Mouse (Mus musculus) lung, postnatal 14 days (tissue): ENCODE data around the gene Dis3.

Experiments used
- DNase-seq: peaks from one replicate; pipeline ENCODE4 v3.0.0; 2021

Dis3 gene

DNA sequence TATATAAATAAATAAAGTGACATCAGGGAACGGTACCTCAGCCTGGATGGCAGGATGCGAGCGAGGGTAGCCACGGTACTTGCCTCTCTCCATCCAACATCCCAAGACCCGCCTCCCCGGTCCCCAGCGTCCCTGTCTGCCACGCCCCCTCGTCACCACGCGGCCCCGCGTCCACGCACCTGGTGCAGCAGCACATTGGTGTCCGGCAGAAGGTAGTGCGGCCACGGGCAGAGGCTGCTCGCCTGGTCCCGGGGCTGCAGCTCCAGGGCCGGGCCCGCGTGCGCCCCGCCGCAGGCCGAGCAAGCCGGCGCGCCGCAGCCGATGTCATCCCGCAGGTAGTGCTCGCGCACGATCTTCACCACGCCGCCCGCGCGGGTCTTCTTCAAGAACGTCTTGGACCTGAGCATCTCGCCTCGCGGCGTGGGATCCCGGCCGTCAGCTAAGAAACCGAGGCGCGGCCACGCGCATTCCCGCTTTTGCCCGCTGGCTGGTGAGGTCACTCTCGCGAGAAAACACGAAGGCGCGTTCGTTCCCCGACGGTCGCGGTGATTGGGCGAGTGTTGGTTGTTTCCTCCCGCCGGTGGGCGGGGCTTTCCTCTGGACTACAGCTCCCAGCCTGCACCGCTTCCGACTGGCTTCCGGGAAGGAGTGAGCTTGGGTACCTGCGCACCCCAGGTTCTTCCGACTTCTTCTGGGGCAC is at the start of gene Dis3, which contains the start of gene Pibf1:
Dis3 (minus strand) TSS at position 504 of the 700 bp plus-strand sequence.
Pibf1 (plus strand) TSS at position 158 of the 700 bp plus-strand sequence.
- peak; percentile 99 for DNase-seq

DNA sequence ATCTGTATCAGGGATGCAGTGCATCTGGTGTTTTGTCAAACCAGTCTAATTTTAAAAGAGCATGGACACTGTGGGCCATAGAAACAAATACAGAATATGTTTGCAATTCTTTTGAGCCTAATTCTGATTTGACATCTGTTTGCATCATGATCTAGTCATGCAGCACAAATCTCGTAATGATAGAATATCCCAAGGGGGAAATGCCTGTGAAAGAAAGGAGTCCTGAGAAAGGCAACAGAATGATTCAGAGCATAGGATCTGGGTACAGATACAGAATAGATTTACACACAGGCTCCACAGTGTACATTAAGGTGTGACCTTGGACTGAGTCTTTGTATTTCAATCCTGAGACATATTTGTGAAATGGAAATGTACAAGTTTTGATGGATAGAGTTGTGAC is 47.3 kb upstream of the Dis3 start:
- no peak for DNase-seq

DNA sequence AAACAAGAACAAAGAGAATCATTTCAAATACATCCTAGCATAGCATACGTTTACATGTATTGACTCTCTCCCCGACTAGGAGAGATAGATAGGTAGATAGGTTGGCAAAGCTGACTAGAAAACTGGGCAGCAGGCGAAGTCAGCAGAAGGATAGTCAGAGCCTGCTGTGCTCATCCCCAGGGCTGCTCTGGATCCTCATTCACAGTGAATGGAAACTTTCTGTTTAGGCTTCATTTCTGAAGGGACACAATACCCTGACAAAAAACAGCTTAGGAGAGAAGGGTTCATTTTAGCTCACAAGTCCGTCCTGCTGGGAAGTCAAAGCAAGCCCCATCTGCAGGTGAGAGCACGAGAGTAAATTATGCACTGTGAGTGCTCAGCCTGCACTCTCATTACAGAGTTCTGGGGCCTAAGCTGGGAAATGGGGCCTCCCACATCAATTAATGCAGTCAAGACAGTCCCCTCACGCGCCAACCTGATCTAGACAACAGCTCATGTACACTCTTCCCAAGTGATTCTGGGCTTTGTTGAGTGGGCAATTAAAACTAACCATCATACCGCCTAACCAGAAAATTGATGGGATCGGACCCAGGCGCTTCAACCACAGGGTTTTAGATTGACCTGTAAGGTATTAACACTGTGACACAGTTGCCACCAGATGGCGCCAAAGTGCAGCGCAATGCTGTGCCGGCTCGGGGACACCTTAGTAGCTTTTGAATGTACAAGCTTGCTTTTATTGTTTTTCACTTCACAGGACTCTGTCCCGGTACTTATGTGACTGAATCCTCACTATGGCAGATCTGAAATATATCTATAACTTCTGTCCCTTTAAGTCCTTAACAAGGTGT is 42.4 kb upstream of the Dis3 start:
- peak; percentile 91 for DNase-seq

DNA sequence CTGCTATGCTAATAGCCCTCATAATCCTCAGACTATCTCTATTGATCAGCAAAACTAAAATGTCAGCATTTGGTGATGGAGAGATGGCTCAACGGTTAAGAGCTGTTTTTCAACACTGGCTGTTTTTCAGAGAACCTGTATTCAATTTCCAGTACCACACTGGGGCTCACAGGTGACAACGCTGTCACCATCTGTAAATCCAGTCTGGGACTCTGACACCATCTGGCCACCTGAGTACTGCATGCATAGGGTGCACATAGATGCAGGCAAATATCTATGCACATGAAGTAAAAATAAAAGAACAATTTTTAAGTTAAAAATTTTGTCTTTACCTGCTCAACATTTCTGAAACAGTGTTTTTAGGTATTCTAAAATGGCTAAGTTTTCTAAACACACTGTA is 40.5 kb upstream of the Dis3 start:
- DNase-seq = no peak

DNA sequence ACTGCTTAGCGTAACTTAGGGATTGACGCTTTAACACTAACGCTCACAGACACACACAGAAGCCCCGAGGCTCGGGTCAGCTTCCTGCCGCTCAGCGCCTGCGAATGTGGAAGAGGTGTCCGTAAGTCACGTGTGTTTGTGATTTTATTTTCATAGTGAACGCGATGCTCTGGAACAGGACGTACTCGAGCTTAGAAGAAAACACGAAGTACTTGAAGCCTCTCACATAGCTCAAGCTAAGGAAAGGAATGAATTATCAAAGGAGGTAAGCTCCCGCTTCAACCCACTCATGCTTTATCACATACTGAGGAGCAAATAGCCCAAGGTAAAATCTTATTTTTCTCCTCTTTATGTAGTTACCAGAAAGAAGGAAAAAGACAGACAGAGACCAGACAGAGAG is 36.7 kb upstream of the Dis3 start:
- no peak for DNase-seq

DNA sequence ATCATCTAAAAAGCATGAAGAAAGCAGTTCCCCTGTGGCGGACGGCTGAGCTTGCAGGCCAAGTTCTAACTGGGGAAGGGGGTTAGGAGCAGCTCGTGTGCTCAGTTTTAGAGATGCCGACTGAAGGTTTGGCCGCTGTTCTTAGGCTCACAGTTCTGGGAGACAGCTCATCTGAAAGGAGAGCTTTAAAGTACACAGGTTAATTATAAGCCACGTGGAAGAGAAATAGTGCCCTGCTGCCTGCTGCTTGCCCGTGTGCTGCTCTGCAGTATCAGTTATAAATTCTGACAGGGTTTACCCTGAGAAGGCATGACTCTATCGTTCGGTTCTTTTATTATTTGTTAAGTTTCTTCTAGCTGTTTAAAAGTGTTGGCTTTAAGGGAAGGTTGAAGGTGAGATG is 36.2 kb upstream of the Dis3 start:
- no peak for DNase-seq

DNA sequence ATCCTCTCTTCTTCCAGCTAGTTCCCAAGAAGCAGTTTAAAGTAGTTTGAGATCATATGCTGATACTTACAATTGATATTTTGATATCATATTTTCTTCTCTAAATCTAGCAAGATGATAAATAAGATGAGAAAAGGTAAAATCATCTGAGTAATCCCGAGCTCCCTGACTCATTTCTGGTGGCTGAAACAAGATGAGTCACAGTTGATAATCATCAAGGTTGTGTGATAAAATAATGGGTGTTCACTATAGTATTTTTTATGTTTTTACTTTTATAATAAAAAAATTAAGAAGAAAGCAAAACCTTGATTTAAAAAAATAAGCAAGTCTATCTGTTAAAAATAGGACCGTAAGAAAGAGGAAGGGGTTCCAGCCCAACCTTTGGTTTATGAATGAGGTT is 34.5 kb upstream of the Dis3 start:
- DNase-seq = no peak

DNA sequence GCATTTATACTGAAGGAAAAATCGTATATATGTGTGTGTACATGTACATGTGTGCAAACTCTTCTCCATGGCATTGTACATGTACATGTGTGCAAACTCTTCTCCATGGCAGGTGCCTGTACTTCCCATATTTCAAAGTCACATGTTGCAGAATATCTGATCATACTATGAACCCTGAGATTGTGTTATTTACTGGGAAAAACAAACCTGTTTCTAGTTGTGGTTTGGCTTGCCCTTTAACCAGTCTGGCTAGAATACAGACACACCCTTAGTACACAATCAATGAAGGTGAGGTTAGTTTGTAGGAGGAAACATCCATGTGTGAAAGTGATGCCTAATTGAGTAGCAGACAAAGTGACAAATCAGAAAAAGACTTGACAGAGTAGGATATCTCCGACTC is 29.5 kb upstream of the Dis3 start:
- no peak for DNase-seq

DNA sequence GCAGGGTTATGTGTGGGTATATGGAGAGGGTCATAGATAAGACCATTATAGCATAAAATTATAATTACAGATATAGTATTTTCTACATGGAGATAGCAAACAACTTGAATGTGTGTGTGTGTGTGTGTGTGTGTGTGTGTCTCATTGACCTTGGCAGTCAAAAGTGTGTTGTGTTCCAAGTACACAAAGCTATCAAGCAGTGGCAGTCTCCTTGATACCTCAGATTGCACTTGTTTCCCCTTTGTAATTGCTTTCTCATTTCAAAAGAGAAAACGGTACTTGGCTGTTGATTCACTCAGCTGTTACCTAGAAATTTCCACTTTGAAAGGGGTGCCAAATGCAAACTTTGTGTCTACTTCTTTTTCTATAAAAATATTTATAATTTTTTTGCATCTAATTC is 27.9 kb upstream of the Dis3 start:
- no peak for DNase-seq

DNA sequence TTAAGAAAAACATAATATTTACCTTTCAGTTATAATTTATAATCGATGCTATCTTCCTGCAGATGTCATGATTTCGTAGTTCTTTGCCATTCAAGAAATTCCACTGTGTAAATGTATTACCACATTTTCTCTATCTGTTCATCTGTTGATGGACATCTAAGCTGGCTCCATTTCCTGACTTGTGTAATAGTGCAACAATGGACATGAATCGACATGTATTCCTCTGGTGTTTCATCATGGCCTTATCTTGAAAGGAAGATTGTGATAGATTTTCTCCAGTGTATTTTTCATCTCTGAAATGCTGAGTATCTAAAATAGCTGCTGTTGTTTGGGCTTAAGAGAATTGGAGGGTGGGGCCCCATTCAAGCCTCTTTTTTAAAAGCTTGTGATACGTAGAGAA is 27.1 kb upstream of the Dis3 start:
- DNase-seq = no peak

DNA sequence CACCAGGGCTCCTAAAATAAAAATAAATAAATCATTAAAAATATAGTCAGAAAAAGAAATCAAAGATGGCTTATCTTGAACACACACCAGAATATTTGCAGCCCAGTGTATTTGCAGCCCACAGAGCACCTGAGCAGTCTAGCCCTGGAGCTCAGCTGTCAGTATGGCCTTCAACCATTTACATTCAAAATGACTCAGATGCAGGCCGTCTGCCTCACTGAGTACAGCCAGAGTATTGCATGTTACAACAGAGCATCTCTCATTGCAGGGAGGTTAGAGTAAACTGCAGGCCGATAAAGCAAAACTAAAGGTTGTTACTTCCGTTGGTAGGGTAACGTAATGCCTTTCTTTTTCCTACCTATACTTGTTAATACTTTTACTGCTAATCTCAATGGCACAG is 24.5 kb upstream of the Dis3 start:
- DNase-seq = no peak

DNA sequence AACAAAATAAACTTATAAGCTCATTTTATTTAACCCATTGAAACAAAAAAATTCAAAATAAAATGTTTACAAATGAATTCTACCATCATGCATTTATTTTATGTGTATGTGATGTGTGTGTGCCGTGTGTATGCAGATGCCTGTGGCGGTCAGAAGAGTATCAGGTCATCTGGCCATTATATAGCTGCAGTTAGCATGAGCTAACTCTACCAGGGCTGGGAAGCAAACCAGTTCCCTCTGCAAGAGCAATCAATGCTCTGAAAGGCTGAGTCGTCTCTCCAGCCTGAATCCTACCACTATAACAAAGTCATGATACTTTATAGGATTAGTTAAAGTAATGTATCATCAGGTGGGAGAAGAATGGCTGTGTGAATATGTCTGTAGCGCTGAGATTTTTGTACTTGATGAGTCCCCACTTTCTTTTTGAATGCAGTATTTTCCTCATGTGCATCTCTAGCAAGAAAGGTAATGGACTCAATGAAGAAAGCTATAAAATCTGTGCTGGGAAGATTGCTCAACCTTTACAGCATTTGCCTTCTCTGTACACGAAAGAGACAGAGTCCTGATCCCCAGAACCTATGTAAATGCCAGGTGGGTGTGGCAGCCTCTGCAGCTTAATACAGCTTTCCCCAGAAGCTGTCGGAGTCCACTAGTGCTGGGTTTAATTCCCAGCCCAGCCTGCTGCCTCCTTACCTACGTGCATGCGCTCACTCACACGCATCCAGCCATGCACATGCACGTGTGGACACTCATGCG is 22.2 kb upstream of the Dis3 start:
- DNase-seq = no peak

DNA sequence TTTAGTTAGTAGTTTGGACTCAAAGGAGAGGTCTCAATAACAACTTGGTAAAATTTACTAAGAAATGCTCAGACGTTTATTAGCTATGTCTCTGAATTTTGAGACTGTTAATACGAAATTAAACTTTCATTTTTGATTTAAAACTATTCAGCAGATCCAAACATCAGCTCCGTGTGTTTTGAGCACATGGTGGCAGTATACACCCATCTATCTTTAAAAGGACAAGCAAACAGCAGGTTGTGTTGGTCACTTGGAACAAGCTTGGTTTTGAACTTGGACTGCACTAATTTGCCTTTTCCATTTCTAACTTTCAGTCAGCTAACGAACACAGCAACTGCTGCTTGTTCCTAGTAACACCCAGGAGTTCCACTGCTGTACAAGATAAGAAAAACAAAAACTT is 18.0 kb upstream of the Dis3 start:
- DNase-seq = no peak

DNA sequence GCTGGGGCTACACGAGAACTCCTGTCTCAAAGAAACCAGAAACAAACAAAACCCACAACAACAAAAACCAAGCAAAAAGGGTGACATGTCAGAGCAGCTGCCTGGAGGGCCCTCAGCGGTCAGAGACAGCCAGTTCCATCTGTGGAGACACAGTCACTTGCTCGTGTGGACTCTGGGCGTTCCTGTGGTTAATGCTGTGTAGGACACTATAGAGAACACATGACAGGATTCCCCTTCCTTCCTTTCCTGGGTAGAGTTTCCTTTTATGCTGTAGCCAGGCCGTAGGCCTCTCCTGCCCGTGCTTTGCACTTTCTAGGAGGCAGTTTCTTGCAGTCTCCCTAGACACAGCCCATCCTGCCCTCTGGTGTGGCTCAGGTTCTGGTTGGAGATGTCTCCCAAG is 9.2 kb upstream of the Dis3 start:
- DNase-seq = no peak

DNA sequence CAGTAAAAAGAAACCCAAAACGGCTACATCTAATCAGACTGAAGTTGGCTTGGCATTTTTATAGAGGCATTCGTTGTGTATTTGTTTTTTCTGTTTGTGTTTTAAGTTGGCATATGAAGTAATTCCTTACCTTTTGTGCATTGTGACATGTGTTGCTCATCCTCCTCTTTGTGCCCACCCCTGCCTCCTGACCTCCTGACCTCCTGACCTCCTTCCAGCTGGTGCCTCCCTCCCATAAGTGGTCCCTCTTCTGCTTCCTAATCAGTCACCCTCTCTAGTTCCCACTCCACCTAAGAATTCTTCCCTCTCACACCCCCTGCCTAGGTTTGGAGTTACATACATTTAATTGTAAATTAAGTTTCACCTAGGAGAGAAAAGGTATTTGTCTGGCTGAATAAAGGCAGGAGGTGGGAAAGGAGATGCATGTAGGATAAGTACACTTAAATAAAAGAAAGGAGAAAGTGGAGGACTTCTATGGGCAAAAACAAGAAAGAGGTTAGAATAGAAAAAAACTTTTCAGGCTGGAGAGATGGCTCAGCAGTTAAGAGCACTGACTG is 8.1 kb upstream of the Dis3 start:
- no peak for DNase-seq

DNA sequence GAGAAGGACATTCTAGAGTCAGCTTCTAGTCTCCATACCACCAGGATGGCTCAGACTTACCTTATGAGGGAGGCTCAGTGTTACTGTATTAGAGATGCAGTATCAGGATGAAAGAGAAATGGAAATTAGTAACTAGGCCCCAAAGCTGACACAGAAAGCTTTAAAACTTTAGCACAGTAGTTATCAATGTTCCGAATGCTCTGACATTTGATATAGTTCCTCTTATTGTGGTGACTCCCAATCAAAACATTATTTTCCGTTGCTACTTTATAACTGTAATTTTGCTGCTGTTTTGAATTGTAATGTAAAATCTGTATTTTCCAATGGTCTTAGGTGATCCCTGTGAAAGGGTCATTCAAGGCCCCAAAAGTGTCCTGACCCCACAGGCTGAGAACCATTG is 7.1 kb upstream of the Dis3 start:
- DNase-seq = no peak

DNA sequence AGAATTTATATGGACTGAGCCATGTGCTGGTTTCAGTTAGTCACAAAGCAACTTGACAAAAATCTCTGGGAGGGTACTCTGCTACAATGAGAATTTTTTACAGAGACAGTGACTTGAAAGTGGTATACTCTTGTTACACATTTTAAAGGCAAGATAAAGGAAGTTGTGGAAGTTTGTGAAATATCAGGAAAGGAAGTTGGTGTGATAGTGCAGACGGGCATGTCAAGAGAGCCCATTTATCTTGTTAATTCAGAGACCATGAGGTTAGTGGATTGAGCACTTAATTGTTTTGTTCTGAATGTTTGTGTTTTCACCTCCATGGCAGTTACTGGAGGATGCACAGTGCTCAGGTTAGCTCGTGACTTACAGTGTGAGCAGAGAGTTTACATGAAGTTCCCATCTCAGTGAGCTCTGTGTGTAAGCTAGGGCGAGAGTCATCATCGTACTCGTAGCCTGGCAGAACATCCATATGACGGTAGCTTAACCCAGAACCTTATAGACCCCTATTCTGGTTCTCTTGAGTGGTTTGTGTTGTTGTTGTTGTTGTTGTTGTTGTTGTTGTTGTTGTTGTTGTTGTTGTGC is 5.1 kb upstream of the Dis3 start:
- no peak for DNase-seq

DNA sequence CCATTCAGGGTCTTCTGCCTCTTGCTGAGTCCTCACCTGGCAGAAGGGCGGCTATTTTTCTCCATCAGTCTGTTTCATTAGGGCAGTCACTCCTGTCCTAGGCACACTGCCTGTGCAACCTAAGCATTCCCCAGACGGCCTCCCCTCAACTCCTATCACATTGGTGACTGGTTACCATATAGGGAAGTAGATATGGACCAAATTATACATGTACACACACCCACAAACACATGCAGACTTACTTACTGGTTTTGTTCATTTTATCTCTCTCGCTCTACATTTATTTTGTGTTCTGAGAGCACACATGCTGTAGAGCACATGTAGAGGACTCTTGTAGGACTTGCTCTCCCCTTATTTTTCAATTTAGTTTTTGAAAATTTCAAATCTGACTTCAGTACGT is 3.5 kb upstream of the Dis3 start:
- DNase-seq = no peak

DNA sequence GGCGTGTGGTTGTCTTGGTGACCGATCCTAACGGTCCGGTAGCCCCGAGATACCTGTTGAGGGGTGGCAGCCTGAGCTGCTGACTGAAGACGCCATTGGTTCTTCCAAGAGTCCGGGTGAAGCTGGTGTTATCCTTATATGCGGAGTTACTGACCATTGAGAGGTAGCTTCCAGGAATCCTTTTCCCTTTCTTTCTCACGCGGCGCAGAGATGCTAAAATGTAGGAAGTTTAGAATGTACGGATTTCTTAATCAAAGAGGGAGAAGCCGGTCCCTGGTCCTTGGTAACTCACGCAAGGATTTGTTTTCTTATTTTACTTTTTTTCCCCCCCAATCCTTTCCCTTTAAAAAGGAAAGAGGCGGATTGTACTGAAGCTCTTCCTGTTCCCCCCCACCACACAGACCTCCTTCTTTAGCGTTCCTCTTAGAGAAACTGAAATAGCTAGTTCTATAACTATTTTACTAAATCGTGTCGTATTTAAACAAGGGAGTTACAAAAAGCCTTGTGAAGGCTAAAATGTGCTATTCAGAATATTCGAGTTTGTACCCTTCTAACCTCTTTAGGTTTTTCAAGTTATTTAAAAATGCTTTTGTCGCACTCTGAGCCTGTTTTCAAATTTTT is 507 bp upstream of the Dis3 start:
- peak; percentile 13 for DNase-seq

DNA sequence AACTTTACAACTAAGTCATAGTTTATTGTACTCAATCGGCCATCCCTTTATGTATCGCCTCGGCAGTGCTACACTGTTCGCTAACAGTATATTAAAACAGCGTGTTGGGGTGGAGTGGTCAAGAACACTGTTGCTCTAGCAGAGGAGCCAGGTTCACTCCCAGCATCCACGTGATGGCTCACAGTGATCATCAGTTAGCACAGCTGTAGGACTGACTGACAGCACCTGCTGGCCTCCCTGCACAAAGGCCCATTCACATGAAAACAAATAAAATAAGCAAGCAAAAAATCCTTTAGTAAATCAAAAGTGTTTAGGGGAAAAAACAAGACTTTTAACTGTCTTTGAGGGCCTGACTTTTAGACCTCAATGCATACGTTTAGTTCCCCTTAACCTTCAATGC is 10.6 kb downstream of the Dis3 start:
- DNase-seq = no peak

DNA sequence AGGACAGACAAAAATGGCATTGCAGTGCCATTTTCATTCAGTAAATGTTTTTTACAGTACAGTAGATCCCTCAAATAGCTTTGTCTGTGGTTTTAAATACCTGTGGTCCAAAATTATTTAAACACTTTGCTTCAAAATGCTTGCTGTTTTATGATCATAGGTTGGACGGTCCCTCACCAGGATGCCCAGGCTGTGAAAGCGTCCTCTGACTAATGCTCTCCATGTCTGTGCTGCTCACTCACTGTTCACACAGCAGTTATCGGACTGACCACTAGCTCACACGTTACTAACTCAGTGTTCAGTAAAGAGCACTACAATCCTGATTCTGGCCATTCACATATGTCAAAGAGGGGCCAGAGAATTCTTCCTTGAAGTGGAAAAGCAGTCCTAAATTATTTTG is 28.4 kb downstream of the Dis3 start:
- DNase-seq = no peak

DNA sequence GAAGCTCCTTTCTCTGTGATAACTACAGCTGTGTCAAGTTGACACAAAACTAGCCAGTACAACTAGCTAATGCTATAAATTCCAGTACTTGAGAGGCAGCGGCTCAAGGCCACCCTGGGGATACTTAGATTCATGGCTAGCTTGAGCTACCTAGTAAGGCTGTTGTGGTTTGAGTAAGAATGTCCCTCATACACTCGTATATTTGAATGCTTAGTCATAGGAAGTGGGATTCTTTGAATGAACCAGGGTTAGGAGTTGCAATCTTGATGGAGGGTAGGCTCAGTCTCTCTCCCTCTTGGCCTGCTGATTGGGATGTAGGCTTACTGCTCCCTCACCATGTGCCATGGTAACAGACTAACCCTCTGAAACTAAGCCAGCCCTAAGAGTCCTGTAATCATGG is 36.5 kb downstream of the Dis3 start:
- no peak for DNase-seq

DNA sequence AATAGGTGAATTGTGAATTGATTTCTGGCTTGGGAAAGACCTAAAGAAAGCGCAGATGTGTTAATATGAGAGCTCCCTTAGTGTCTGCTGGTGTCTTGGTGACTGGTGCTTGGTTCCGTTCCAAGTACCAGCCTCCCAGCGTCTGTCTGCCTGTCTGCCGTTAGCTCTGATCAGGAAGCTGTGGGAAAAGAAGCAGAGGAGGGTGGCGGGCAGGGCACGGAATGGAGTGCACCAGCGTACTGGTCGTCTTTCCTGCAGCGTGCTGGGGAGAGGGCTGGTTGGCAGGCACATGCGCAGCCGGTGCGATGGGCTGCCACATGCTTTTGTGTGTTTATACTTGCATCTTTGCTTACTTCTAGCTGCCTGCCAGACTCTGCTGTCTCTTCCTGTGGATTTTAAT is 39.0 kb downstream of the Dis3 start:
- no peak for DNase-seq
